Mouse (Mus musculus): ENCODE results near the gene Piezo1. TPM values are rescaled to one million over a fixed set of nuclear protein-coding genes. Genes with fewer than 3 reads are reported as not detected.
"Not testable (repeated sequence)": the region's sequence is repeated elsewhere in the genome, so short reads cannot be mapped to it uniquely, and the experiment has no call there.

The Piezo1 gene
- total RNA-seq, 2 experiments from 2014 or later = 3.1 to 5.5 TPM

DNA sequence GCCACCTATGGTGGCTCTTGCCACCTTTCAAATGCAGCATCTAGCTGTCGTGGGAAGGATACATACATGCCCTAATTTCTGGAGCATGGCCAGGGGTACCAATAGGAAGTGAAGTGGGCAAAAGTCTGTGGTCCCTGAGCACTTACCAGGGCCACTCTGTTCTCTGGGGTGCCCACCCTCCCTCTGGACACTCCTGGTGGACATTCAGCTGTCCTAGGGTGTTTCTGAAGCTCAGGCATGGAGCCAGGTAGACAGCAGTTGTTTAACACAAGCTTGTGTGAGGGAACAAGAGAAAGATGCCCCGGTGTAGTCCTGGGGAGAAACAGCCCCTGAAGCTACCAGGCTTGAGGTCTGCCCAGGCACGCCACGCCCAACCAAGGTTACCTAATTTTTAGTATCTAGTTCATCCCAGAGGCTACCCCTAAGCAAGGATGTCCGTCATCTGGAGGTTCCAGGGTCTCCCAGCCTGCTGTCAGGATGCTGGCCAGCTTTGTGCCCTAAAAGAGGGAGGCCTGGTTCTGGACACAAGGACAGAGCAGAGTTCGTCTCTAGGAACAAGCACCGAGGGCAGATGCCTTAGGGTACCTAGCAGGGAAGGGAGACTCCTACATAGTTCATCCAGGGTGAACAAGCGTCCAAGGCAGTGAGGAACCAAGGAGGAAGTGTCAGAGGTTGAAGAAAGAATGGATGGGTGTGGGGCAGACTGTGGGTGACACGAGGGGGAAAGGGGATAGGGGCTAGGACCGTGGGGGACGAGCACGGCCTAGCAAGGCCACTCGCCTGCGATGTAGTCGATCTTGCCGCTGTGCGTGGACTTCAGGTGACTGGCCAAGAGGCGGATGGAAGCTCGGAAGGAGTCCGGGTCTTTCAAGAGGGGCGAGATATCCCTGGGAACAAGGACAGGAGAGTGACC, 24.9 kb upstream of the Piezo1 start:
- Histone ChIP-seq H3K27ac (peak overlapping the region; percentile 90), H3K4me3 (peak overlapping the region; percentile 88)
- no peak for DNase-seq (ENCODE audit: low spot score in 2 of 2)
- TF ChIP-seq CTCF (conservative IDR thresholded peaks at IDR 0.05) = no peak

DNA sequence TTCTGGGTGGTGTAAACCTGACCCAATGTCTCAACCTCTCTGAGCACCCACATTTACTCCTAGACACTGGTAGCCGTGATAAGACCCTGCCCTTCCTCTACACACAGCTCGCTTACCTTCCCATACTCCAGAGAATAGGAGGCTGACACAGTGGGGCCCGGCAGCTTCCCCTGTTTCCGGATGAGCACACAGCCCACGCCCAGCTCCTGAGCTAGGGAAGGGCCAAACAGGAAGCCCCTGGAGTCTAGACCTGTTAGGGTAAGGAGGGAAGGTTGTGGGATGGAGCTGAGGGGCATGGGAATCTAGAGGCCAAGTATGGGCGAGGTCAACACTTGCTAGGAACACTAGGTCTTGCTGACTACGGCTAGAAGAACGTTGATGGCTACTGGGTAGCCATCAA, 24.2 kb upstream of the Piezo1 start:
- peak overlapping the region; percentile 90; the same call in 1 of the 2 replicates for H3K27ac ChIP-seq
- TF ChIP-seq CTCF (conservative IDR thresholded peaks at IDR 0.05) = no peak
- DNase-seq (ENCODE audit: low spot score in 2 of 2) = no peak
- H3K4me3 ChIP-seq = peak overlapping the region; percentile 88

DNA sequence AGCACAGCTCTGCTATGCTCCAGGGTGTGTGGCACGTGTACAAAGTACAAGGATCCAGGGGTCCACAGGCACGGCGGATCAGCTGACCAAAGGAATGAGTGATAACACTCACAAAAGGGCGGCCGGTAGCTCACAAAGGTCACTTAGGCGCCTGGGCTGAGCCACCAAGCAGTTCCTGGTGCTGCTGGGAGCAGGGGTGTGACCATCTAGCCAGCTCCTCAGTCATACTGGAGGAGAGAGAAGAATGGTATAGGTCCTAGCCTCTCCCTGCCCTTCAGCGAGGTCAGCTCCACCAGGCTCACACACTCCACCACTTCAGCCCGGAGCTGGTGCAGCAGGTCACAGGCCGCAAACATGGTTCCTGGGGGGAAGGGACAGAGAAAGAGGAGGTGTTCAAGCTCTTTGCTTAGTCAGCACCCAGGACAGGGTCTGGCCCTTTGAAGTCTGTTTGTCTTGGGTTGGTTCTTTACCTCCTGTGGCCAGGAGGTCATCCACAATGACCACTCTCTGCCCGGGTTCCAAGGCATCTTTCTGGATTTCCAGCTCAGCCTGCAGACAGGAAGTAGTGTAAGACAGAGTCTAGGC, 23.6 kb upstream of the Piezo1 start:
- H3K27ac ChIP-seq = no peak overlapping the region; the same call in 1 of the 2 replicates
- no peak for TF ChIP-seq CTCF (conservative IDR thresholded peaks at IDR 0.05)
- H3K4me3 ChIP-seq = no peak overlapping the region
- no peak for DNase-seq (ENCODE audit: low spot score in 2 of 2)

DNA sequence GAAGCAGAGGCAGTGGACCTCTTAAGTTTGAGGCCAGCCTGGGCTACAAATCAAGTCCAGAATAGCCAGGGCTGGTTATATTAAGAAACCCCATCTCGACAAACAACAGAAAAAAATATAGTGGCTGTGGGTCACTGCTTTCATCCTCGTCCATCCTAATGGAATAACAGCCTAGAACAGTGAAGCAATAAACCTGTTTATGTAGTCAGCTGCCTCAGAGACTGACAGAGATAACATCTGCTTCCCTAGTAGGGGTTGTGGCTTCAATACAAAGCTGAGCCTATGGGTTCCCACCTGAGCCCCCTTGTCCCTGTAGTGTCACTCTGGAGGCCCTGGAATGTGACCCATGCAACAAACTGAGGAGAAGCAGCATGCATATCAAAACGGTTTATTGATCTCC, 23.1 kb upstream of the Piezo1 start:
- H3K4me3 ChIP-seq = no peak overlapping the region
- TF ChIP-seq CTCF (conservative IDR thresholded peaks at IDR 0.05) = no peak
- H3K27ac ChIP-seq = no peak overlapping the region
- DNase-seq (ENCODE audit: low spot score in 2 of 2) = no peak

DNA sequence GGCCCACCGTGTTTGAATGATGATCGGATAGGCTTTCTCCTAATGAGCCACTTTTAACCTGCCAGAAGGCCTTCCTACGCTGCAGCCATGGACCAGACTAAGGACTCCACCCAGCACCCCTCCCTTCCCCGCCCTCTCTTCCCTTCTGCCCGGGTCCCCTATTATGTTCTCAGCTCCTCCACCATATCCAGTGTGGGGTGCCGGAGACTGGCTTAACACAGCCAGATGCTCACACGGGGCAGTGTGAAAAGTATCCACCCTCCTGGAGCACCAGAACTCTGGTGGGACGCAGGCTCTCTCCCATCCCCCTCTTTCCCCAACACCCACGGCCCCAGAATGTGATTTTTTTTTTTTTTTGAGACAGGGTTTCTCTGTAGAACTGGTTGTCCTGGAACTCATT, 22.4 kb upstream of the Piezo1 start:
- TF ChIP-seq CTCF (conservative IDR thresholded peaks at IDR 0.05) = no peak
- H3K27ac ChIP-seq = no peak overlapping the region

DNA sequence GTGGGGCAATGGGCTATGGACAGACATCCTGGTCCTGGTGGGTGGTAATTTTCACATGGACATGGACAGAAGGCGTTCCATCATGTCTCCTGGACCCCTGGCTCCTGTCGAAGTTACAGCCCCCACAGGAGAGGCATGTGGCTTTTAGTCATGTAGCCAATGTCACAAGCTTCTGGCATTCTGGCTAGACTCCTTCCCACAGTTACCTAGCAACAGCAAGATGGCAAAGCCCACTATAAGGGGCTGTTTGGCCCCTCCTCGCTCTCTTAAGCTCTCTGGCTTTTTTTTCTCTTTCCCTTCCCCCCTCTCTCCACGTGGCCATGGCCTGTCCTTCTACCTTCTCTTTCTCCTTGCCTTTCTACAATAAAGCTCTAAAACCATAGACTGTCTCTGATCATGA, 22.0 kb upstream of the Piezo1 start:
- not testable (repeated sequence) for H3K4me3 ChIP-seq

More for the DNA sequence above, 22.4 kb upstream of the Piezo1 start:
- H3K4me3 ChIP-seq = no peak overlapping the region
- no peak for DNase-seq (ENCODE audit: low spot score in 2 of 2)

DNA sequence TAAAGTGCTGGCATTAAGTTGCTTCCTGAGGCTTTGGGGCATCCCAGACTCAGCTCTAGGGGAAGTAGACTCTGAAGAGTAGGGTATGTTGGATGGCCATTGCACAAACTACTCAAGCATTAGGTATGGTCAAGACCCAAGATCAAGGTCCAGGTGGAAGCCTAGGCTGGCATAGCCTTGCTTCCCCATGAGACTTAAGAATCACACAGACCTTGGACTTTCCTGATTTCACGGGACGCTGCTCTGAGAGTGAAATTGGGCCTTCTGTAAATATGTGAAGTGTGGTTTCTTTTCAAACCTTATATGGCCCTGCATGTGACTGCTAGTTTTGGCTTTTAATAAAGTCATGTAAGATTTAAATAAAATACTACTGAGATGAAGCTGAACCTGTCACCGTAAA, 21.6 kb upstream of the Piezo1 start:
- Histone ChIP-seq H3K4me3 (no peak overlapping the region), H3K27ac (no peak overlapping the region)
- no peak for TF ChIP-seq CTCF (conservative IDR thresholded peaks at IDR 0.05)
- DNase-seq (ENCODE audit: low spot score in 2 of 2) = no peak

More for the DNA sequence above, 22.0 kb upstream of the Piezo1 start:
- H3K27ac ChIP-seq; DNase-seq (ENCODE audit: low spot score in 2 of 2): not testable (repeated sequence)

DNA sequence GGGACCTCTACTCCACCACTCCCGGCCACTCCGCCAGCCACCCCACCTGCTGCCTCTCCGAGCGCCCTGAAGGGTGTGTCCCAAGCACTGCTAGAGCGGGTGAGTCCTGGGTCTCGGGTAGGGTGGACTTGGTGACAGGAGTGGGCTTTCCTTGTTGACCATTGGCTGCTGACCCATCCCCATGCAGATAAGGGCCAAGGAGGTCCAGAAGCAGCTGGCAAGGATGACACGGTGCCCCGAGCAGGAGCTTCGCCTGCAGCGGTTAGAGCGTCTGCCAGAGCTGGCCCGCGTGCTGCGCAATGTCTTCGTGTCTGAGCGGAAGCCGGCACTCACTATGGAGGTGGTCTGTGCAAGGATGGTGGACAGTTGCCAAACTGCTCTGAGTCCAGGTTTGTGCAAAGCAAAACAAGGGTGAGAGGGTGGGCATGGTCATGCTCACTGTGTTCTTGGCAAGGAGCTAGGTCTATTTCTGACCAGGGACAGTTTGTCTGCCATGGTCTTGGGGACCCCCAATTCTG, 20.7 kb upstream of the Piezo1 start:
- TF ChIP-seq CTCF (conservative IDR thresholded peaks at IDR 0.05) = no peak
- no peak overlapping the region for H3K4me3 ChIP-seq
- no peak overlapping the region for H3K27ac ChIP-seq
- no peak for DNase-seq (ENCODE audit: low spot score in 2 of 2)

DNA sequence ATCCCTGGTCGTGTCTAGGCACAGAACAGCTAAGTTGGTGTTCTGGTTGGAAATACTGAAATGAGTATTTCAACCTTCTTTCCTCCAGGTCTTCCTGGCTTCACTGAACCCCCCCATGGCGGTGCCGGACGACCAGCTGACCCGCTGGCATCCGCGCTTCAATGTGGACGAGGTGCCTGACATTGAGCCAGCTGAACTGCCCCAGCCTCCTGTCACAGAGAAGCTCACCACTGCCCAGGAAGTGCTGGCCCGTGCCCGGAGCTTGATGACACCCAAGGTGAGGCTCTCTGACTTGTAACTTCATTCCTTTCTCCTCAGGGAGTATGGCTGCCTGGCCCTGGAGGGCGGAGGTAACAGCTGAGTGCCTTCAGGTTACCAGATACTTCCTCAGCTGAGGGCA, 20.0 kb upstream of the Piezo1 start:
- H3K4me3 ChIP-seq = no peak overlapping the region
- no peak for TF ChIP-seq CTCF (conservative IDR thresholded peaks at IDR 0.05)
- DNase-seq (ENCODE audit: low spot score in 2 of 2) = no peak
- no peak overlapping the region for H3K27ac ChIP-seq

DNA sequence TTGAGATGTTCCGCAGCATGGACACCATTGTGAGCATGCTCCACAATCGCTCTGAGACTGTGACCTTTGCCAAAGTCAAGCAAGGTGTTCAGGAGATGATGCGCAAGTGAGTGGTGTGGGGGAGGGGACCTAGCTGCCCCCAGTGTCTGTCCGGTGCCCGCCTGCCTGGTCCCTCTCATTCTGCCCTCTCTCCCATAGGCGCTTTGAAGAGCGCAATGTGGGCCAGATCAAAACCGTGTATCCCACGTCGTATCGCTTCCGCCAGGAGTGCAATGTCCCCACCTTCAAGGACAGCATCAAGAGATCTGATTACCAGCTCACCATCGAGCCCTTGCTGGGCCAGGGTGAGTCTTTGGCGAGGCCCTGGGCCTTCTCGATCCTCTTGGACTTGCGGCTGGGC, 18.9 kb upstream of the Piezo1 start:
- H3K4me3 ChIP-seq = no peak overlapping the region
- DNase-seq (ENCODE audit: low spot score in 2 of 2) = no peak
- no peak for TF ChIP-seq CTCF (conservative IDR thresholded peaks at IDR 0.05)
- H3K27ac ChIP-seq = no peak overlapping the region

DNA sequence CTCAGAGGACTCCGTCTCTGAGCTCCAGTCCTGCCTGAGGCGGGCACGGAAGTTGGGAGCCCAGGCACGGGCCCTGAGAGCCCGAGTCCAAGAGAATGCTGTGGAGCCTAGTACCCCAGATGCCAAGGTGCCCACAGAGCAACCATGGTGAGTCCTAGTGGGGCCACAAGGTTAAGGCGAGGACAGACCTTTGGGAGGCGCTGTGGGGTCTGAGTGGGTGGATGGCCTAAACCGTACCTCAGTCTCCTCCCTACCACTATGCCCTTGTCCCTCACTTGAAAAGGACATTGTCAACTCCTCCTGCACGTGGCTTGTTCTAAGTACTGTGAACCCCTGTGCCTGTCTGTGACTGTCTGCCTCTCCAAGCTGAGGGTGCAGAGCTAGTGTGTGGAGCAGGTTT, 18.2 kb upstream of the Piezo1 start:
- Histone ChIP-seq H3K4me3 (no peak overlapping the region), H3K27ac (no peak overlapping the region)
- DNase-seq (ENCODE audit: low spot score in 2 of 2) = no peak
- TF ChIP-seq CTCF (conservative IDR thresholded peaks at IDR 0.05) = no peak

DNA sequence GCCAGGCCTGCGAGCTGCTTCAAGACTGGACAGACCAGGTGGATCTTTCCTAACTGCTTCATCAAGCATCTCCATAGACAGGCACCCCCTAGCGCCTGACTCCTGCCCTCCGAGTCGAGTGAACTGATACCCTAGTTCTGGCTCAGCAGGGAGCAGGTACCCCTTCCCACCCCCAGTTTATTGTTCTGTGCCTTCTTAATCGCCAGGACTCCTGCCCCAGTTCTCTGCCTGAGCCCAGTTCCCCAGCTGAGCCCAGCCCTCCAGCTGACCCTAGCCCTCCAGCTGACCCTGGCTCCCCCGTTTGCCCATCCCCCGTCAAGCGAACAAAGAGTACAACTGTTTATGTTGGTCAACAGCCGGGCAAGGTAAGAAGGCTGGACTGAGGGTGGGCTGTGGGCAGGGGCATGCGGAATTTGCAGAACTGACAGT, 17.8 kb upstream of the Piezo1 start:
- no peak for TF ChIP-seq CTCF (conservative IDR thresholded peaks at IDR 0.05)
- Histone ChIP-seq H3K4me3 (no peak overlapping the region), H3K27ac (no peak overlapping the region)
- DNase-seq (ENCODE audit: low spot score in 2 of 2) = no peak

DNA sequence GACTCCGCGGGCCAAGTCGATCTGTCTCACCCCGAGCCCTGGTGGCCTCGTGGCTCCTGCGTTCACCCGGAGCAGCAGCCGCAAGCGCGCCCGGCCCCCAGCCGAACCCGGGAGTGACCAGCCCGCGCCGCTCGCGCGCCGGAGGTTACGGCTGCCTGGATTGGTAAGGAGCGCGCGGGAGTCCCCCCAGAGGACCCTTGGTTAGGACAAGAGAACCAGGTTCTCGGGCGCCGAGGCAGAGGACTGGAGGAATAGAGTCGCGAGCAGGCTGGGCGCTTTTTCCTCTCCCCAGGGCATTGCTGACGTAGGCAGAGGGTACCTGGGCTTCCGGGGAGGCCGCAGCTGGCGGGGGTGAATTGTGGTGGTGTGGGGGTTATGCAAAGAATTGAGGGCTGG, 17.0 kb upstream of the Piezo1 start:
- no peak for TF ChIP-seq CTCF (conservative IDR thresholded peaks at IDR 0.05)
- peak overlapping the region; percentile 83 for H3K4me3 ChIP-seq
- DNase-seq (ENCODE audit: low spot score in 2 of 2) = no peak
- H3K27ac ChIP-seq = peak overlapping the region; percentile 12; the same call in 1 of the 2 replicates
